10 mouse cellular contexts compared by ENCODE assay signal in genomic region chr7:4491308-4491707, GRCm38 (mm10). TPM values are rescaled to one million over a fixed set of nuclear protein-coding genes. Genes with fewer than 3 reads are reported as not detected.
DNase-seq lines count a peak whose midpoint lies in the region; ATAC-seq and TF ChIP-seq lines count a peak whose summit lies in the region.
"Had no signal": no experiment of that assay in that cellular context is flagged by ENCODE, and none has a peak within 500 bp of the region (broad histone marks: within the 10 kb centered on the region; RNA-seq: fewer than 3 reads in every experiment).

No protein-coding gene starts in this region.

- no peak overlapping the region for H3K4me3 ChIP-seq in liver, embryonic 11.5 days (ENCODE audit: low read depth, low read length)
- H3K4me3 ChIP-seq in heart, embryonic 11.5 days (ENCODE audit: low read depth, low read length): no peak overlapping the region
- H3K4me3 ChIP-seq in liver, embryonic 13.5 days (replicated peaks): no peak overlapping the region
- H3K4me3 ChIP-seq in stomach, postnatal 0 days (ENCODE audit: low read depth, low read length): no peak overlapping the region
- H3K4me3 ChIP-seq in midbrain, embryonic 11.5 days (ENCODE audit: low read depth, low read length): no peak overlapping the region
- H3K4me3 ChIP-seq: embryonic facial prominence, embryonic 13.5 days had no signal

- no peak overlapping the region for H3K9ac ChIP-seq in liver, embryonic 11.5 days (ENCODE audit: low read depth, low read length)
- no peak overlapping the region for H3K9ac ChIP-seq in heart, embryonic 11.5 days (ENCODE audit: low read depth, low read length)
- H3K9ac ChIP-seq in liver, embryonic 13.5 days: no peak overlapping the region
- H3K9ac ChIP-seq in stomach, postnatal 0 days (ENCODE audit: low read length): no peak overlapping the region
- H3K9ac ChIP-seq in midbrain, embryonic 11.5 days (ENCODE audit: low read length): no peak overlapping the region
- H3K9ac ChIP-seq: embryonic facial prominence, embryonic 13.5 days had no signal

- TF ChIP-seq EP300 in stomach, postnatal 0 days (optimal IDR thresholded peaks at IDR 0.05): no peak

- no peak overlapping the region for H3K27ac ChIP-seq in liver, embryonic 11.5 days (ENCODE audit: low read depth, low read length)
- peak overlapping the region; percentile 65 for H3K27ac ChIP-seq in heart, embryonic 11.5 days (ENCODE audit: low read depth, low read length)
- 0 out of 2 replicates have a peak overlapping the region, but pooled peaks have one; percentile 47 for H3K27ac ChIP-seq in liver, embryonic 13.5 days
- peak overlapping the region; percentile 73 for H3K27ac ChIP-seq in stomach, postnatal 0 days (replicated peaks)
- H3K27ac ChIP-seq in midbrain, embryonic 11.5 days (ENCODE audit: low read depth, low read length): no peak overlapping the region
- H3K27ac ChIP-seq: embryonic facial prominence, embryonic 13.5 days had no signal

- peaks cover 42% of the 10 kb centered on the region for H3K36me3 ChIP-seq in liver, embryonic 11.5 days (ENCODE audit: control insufficient read depth, insufficient read depth, low read length)
- peaks cover 13% of the 10 kb centered on the region for H3K36me3 ChIP-seq in heart, embryonic 11.5 days (ENCODE audit: control insufficient read depth, insufficient read depth, low read length)
- peaks cover 91% of the 10 kb centered on the region for H3K36me3 ChIP-seq in liver, embryonic 13.5 days
- H3K36me3 ChIP-seq in stomach, postnatal 0 days (ENCODE audit: control insufficient read depth, insufficient read depth, low read length): peaks cover 17% of the 10 kb centered on the region
- peaks cover 8% of the 10 kb centered on the region for H3K36me3 ChIP-seq in midbrain, embryonic 11.5 days (ENCODE audit: control insufficient read depth, insufficient read depth, low read length)

- no peak for TF ChIP-seq CTCF in stomach, postnatal 0 days (IDR thresholded peaks at IDR 0.05; ENCODE audit: low read depth)

- no peak for ATAC-seq in liver, embryonic 11.5 days (replicated peaks; ENCODE audit: low FRiP score)
- 0 out of 2 replicates have a peak, but pooled peaks have one; percentile 46 for ATAC-seq in heart, embryonic 11.5 days (replicated peaks; ENCODE audit: insufficient number of reproducible peaks, low FRiP score, low TSS enrichment)
- ATAC-seq in liver, embryonic 13.5 days (ENCODE audit: low read depth): 0 out of 2 replicates have a peak, but pooled peaks have one; percentile 16
- ATAC-seq in stomach, postnatal 0 days (ENCODE audit: low FRiP score, low TSS enrichment): peak; percentile 70
- ATAC-seq in midbrain, embryonic 11.5 days (ENCODE audit: low FRiP score): no peak

- no peaks in the 10 kb centered on the region for H3K9me3 ChIP-seq in liver, embryonic 11.5 days (ENCODE audit: control insufficient read depth, low read length)
- no peaks in the 10 kb centered on the region for H3K9me3 ChIP-seq in heart, embryonic 11.5 days (replicated peaks; ENCODE audit: control insufficient read depth, low read length)
- H3K9me3 ChIP-seq in liver, embryonic 13.5 days (replicated peaks): no peaks in the 10 kb centered on the region
- no peaks in the 10 kb centered on the region for H3K9me3 ChIP-seq in stomach, postnatal 0 days (ENCODE audit: control insufficient read depth, low read length)
- no peaks in the 10 kb centered on the region for H3K9me3 ChIP-seq in midbrain, embryonic 11.5 days (ENCODE audit: control insufficient read depth, low read length)
- H3K9me3 ChIP-seq: embryonic facial prominence, embryonic 13.5 days had no signal

- no peak for DNase-seq in liver, embryonic 11.5 days (ENCODE audit: low spot score)
- DNase-seq in liver: no peak
- no peak for DNase-seq in liver, embryonic 13.5 days
- DNase-seq in stomach, postnatal 0 days (ENCODE audit: low spot score): peak; percentile 37
- no peak for DNase-seq in midbrain, embryonic 11.5 days (ENCODE audit: low spot score, missing footprints)
- DNase-seq in frontal cortex, postnatal 36 days (ENCODE audit: low spot score in 2 of 2): no peak
- DNase-seq: right cerebral cortex, adult 18-20 months; thymus, adult 18-20 months had no signal

- no peaks in the 10 kb centered on the region for H3K27me3 ChIP-seq in liver, embryonic 11.5 days (replicated peaks; ENCODE audit: control insufficient read depth, insufficient read depth, low read length)
- H3K27me3 ChIP-seq in heart, embryonic 11.5 days (ENCODE audit: control insufficient read depth, insufficient read depth, low read length): no peaks in the 10 kb centered on the region
- no peaks in the 10 kb centered on the region for H3K27me3 ChIP-seq in liver, embryonic 13.5 days
- no peaks in the 10 kb centered on the region for H3K27me3 ChIP-seq in stomach, postnatal 0 days (ENCODE audit: control insufficient read depth, insufficient read depth, low read length)
- H3K27me3 ChIP-seq in midbrain, embryonic 11.5 days (ENCODE audit: control insufficient read depth, insufficient read depth, low read length): no peaks in the 10 kb centered on the region
- H3K27me3 ChIP-seq: embryonic facial prominence, embryonic 13.5 days had no signal

- WGBS in liver, embryonic 11.5 days: 64% methylated on average over 6 of the region's 6 CpGs
- WGBS in heart, embryonic 11.5 days (ENCODE audit: insufficient replicate concordance): 65% methylated on average over 6 of the region's 6 CpGs
- 45% methylated on average over 6 of the region's 6 CpGs for WGBS in liver, embryonic 13.5 days (ENCODE audit: insufficient replicate concordance)
- WGBS in stomach, postnatal 0 days: 53% methylated on average over 6 of the region's 6 CpGs
- 92% methylated on average over 6 of the region's 6 CpGs for WGBS in midbrain, embryonic 11.5 days

- H3K4me2 ChIP-seq in liver, embryonic 11.5 days: 0 out of 2 replicates have a peak overlapping the region, but pooled peaks have one; percentile 9
- no peak overlapping the region for H3K4me2 ChIP-seq in heart, embryonic 11.5 days
- no peak overlapping the region for H3K4me2 ChIP-seq in liver, embryonic 13.5 days
- H3K4me2 ChIP-seq in stomach, postnatal 0 days (replicated peaks; ENCODE audit: low read depth): no peak overlapping the region
- no peak overlapping the region for H3K4me2 ChIP-seq in midbrain, embryonic 11.5 days
- H3K4me2 ChIP-seq: embryonic facial prominence, embryonic 13.5 days had no signal

- H3K4me1 ChIP-seq in liver, embryonic 11.5 days (replicated peaks; ENCODE audit: control insufficient read depth, insufficient read depth, low read length): peaks cover 33% of the 10 kb centered on the region
- H3K4me1 ChIP-seq in heart, embryonic 11.5 days (ENCODE audit: control insufficient read depth, insufficient read depth, low read length): peaks cover 9% of the 10 kb centered on the region; the same call in 1 of the 2 replicates
- peaks cover 58% of the 10 kb centered on the region for H3K4me1 ChIP-seq in liver, embryonic 13.5 days (replicated peaks)
- peaks cover 5% of the 10 kb centered on the region for H3K4me1 ChIP-seq in stomach, postnatal 0 days (replicated peaks; ENCODE audit: control insufficient read depth, insufficient read depth)
- H3K4me1 ChIP-seq in midbrain, embryonic 11.5 days (ENCODE audit: control insufficient read depth, insufficient read depth, low read length): no peaks in the 10 kb centered on the region
- H3K4me1 ChIP-seq: embryonic facial prominence, embryonic 13.5 days had no signal

RNA-seq across cellular contexts. Expression of gene Ppp1r12c, which starts 10.2 kb away (rescaled TPM):
- 46.2 and 48.0 TPM in 2 replicates for polyA plus RNA-seq in liver, embryonic 11.5 days (2014; fragmentation: Nextera tagmentation; extraction: Ambion mirVana)
- 32.9 and 33.4 TPM in 2 replicates for polyA plus RNA-seq in heart, embryonic 11.5 days (2014; fragmentation: Nextera tagmentation; extraction: Ambion mirVana)
- 17.1 and 18.8 TPM in 2 replicates for polyA plus RNA-seq in liver, embryonic 13.5 days (2015; fragmentation: Nextera tagmentation; extraction: Ambion mirVana)
- 39.5 and 44.4 TPM in 2 replicates for polyA plus RNA-seq in stomach, postnatal 0 days (2015; fragmentation: Nextera tagmentation; extraction: Ambion mirVana)
- polyA plus RNA-seq in midbrain, embryonic 11.5 days (2014; fragmentation: Nextera tagmentation; extraction: Ambion mirVana): 28.4 and 32.7 TPM in 2 replicates

RNA-seq across cellular contexts. Expression of gene Tnnt1, which starts 24.9 kb away (rescaled TPM):
- polyA plus RNA-seq in liver, embryonic 11.5 days (2014; fragmentation: Nextera tagmentation; extraction: Ambion mirVana): 25.1 and 27.7 TPM in 2 replicates
- polyA plus RNA-seq in heart, embryonic 11.5 days (2014; fragmentation: Nextera tagmentation; extraction: Ambion mirVana): 260 and 262 TPM in 2 replicates
- polyA plus RNA-seq in liver, embryonic 13.5 days (2015; fragmentation: Nextera tagmentation; extraction: Ambion mirVana): 13.2 and 13.4 TPM in 2 replicates
- 15.5 and 16.5 TPM in 2 replicates for polyA plus RNA-seq in stomach, postnatal 0 days (2015; fragmentation: Nextera tagmentation; extraction: Ambion mirVana)
- polyA plus RNA-seq in midbrain, embryonic 11.5 days (2014; fragmentation: Nextera tagmentation; extraction: Ambion mirVana): 6.6 and 8.1 TPM in 2 replicates

RNA-seq across cellular contexts. Expression of gene Eps8l1, which starts 30.8 kb away (rescaled TPM):
- polyA plus RNA-seq in liver, embryonic 11.5 days (2014; fragmentation: Nextera tagmentation; extraction: Ambion mirVana): 2.0 and 2.6 TPM in 2 replicates
- 2.8 and 4.6 TPM in 2 replicates for polyA plus RNA-seq in heart, embryonic 11.5 days (2014; fragmentation: Nextera tagmentation; extraction: Ambion mirVana)
- 1.4 TPM in 2 replicates for polyA plus RNA-seq in liver, embryonic 13.5 days (2015; fragmentation: Nextera tagmentation; extraction: Ambion mirVana)
- polyA plus RNA-seq in stomach, postnatal 0 days (2015; fragmentation: Nextera tagmentation; extraction: Ambion mirVana): 25.2 and 33.3 TPM in 2 replicates
- 3.1 and 3.8 TPM in 2 replicates for polyA plus RNA-seq in midbrain, embryonic 11.5 days (2014; fragmentation: Nextera tagmentation; extraction: Ambion mirVana)

RNA-seq across cellular contexts. Expression of gene Tnni3, which starts 32.7 kb away (rescaled TPM):
- polyA plus RNA-seq in liver, embryonic 11.5 days (2014; fragmentation: Nextera tagmentation; extraction: Ambion mirVana): 8.9 and 17.0 TPM in 2 replicates
- polyA plus RNA-seq in heart, embryonic 11.5 days (2014; fragmentation: Nextera tagmentation; extraction: Ambion mirVana): 1,570 and 1,662 TPM in 2 replicates
- polyA plus RNA-seq in liver, embryonic 13.5 days (2015; fragmentation: Nextera tagmentation; extraction: Ambion mirVana): 1.1 and 4.5 TPM in 2 replicates
- polyA plus RNA-seq in stomach, postnatal 0 days (2015; fragmentation: Nextera tagmentation; extraction: Ambion mirVana): 24.4 and 30.4 TPM in 2 replicates
- 0.97 and 1.7 TPM in 2 replicates for polyA plus RNA-seq in midbrain, embryonic 11.5 days (2014; fragmentation: Nextera tagmentation; extraction: Ambion mirVana)

RNA-seq across cellular contexts. Expression of gene Dnaaf3, which starts 40.9 kb away (rescaled TPM):
- 0.22 and 0.45 TPM in 2 replicates for polyA plus RNA-seq in liver, embryonic 11.5 days (2014; fragmentation: Nextera tagmentation; extraction: Ambion mirVana)
- 0.19 and 0.44 TPM in 2 replicates for polyA plus RNA-seq in heart, embryonic 11.5 days (2014; fragmentation: Nextera tagmentation; extraction: Ambion mirVana)
- polyA plus RNA-seq in liver, embryonic 13.5 days (2015; fragmentation: Nextera tagmentation; extraction: Ambion mirVana): 0.13 and 0.24 TPM in 2 replicates
- 0.89 and 0.98 TPM in 2 replicates for polyA plus RNA-seq in stomach, postnatal 0 days (2015; fragmentation: Nextera tagmentation; extraction: Ambion mirVana)
- polyA plus RNA-seq in midbrain, embryonic 11.5 days (2014; fragmentation: Nextera tagmentation; extraction: Ambion mirVana): 0.85 and 1.1 TPM in 2 replicates

Comparison
In these comparisons a context has a peak if more than half of its experiments do, and no peak if none do; other contexts are left out.
1. ATAC-seq: peak in heart, embryonic 11.5 days (single experiment), liver, embryonic 13.5 days (single experiment) and stomach, postnatal 0 days (single experiment); none in liver, embryonic 11.5 days (single experiment) and midbrain, embryonic 11.5 days (single experiment).
2. H3K27ac ChIP-seq: peak in heart, embryonic 11.5 days (single experiment), liver, embryonic 13.5 days (single experiment) and stomach, postnatal 0 days (single experiment); none in liver, embryonic 11.5 days (single experiment) and midbrain, embryonic 11.5 days (single experiment).